Mouse (Mus musculus): ENCODE data around the gene Mycn.

The Mycn gene

GRCm38 (mm10) chr12:12941661-12942363, at the start of gene Mycn:
Gene Mycn (minus strand): TSS chr12:12941914.
- DNase-seq: peak; percentile 99

GRCm38 (mm10) chr12:12987376-12987775, 45.7 kb upstream of the Mycn start:
- no peak for DNase-seq

- peak; percentile 68 for DNase-seq
These were observed 45.0 kb upstream of the Mycn start for GRCm38 (mm10) chr12:12986612-12987206.

GRCm38 (mm10) chr12:12983032-12983431, 41.3 kb upstream of the Mycn start:
- no peak for DNase-seq

- peak; percentile 88 for DNase-seq
These were observed 33.7 kb upstream of the Mycn start for GRCm38 (mm10) chr12:12975397-12975796.

- peak; percentile 93 for DNase-seq
These were observed 31.2 kb upstream of the Mycn start for GRCm38 (mm10) chr12:12972756-12973435.

- DNase-seq: peak; percentile 43
These were observed 26.2 kb upstream of the Mycn start for GRCm38 (mm10) chr12:12967946-12968345.

- DNase-seq: peak; percentile 65
These were observed 23.1 kb upstream of the Mycn start for GRCm38 (mm10) chr12:12964856-12965255.

- peak; percentile 91 for DNase-seq
These were observed 5.9 kb upstream of the Mycn start for GRCm38 (mm10) chr12:12947606-12948005.

GRCm38 (mm10) chr12:12943288-12943687, 1.6 kb upstream of the Mycn start:
- no peak for DNase-seq

- peak; percentile 98 for DNase-seq
These were observed 793 bp upstream of the Mycn start for GRCm38 (mm10) chr12:12942364-12943050.

- no peak for DNase-seq
These were observed 597 bp downstream of the Mycn start for GRCm38 (mm10) chr12:12941129-12941504.

- DNase-seq: peak; percentile 92
These were observed 1.1 kb downstream of the Mycn start for GRCm38 (mm10) chr12:12940466-12941128.

- DNase-seq: peak; percentile 91
These were observed 1.9 kb downstream of the Mycn start for GRCm38 (mm10) chr12:12939581-12940465.

GRCm38 (mm10) chr12:12938850-12939249, 2.9 kb downstream of the Mycn start:
- DNase-seq: peak; percentile 94

- peak; percentile 97 for DNase-seq
These were observed 3.4 kb downstream of the Mycn start for GRCm38 (mm10) chr12:12938361-12938760.

- DNase-seq: peak; percentile 90
These were observed 4.0 kb downstream of the Mycn start for GRCm38 (mm10) chr12:12937746-12938145.

GRCm38 (mm10) chr12:12937088-12937487, 4.6 kb downstream of the Mycn start:
- no peak for DNase-seq

- DNase-seq: no peak
These were observed 9.5 kb downstream of the Mycn start for GRCm38 (mm10) chr12:12932238-12932637.

GRCm38 (mm10) chr12:12928239-12928638, 13.5 kb downstream of the Mycn start:
- no peak for DNase-seq

- DNase-seq: no peak
These were observed 14.7 kb downstream of the Mycn start for GRCm38 (mm10) chr12:12926975-12927527.

Data from heart, adult 11 months (tissue).